Mouse (Mus musculus) hindbrain, embryonic 11.5 days (tissue): Measurements from ENCODE around the gene Nr4a2. TPM values are rescaled to one million over a fixed set of nuclear protein-coding genes. Genes with fewer than 3 reads are reported as not detected.
A peak's percentile ranks its signal among the peaks of the same experiment; 100 is the strongest.

Experiments used
- ATAC-seq: fragments of 200-750 bp; cut with Nextera tagmentation; 2 replicates; pipeline ENCODE4 v1.8.0; 2017; ENCODE audit warnings: mild to moderate bottlenecking, moderate TSS enrichment, moderate library complexity; ENCODE audit not compliant: low FRiP score
- DNase-seq: peaks from one replicate; pipeline ENCODE4 v3.0.0-alpha.2; 2015; ENCODE audit warnings: low spot score
- H3K27ac ChIP-seq: fragments of 300-500 bp; sonication (generic); 2 replicates; pipeline ENCODE4 v1.5.1; 2014; ENCODE audit warnings: mild to moderate bottlenecking, low read depth, low read length
- H3K27me3 ChIP-seq: fragments of 300-500 bp; sonication (generic); 2 replicates; pipeline ENCODE4 v1.6.1; 2014; ENCODE audit warnings: mild to moderate bottlenecking, low read length, moderate library complexity, mixed read lengths; ENCODE audit not compliant: control insufficient read depth, insufficient read depth
- H3K36me3 ChIP-seq: fragments of 300-500 bp; sonication (generic); 2 replicates; pipeline ENCODE4 v1.6.1; 2014; ENCODE audit warnings: mild to moderate bottlenecking, low read length, moderate library complexity, mixed read lengths; ENCODE audit not compliant: control insufficient read depth, insufficient read depth
- H3K4me1 ChIP-seq: fragments of 300-500 bp; sonication (generic); replicated peaks from 2 replicates; pipeline ENCODE4 v1.6.1; 2014; ENCODE audit warnings: low read length, mixed read lengths; ENCODE audit not compliant: control insufficient read depth, insufficient read depth
- H3K4me2 ChIP-seq: fragments of 300-500 bp; sonication (generic); replicated peaks from 2 replicates; pipeline ENCODE4 v1.6.1; 2014; ENCODE audit warnings: mild to moderate bottlenecking, low read depth, low read length
- H3K4me3 ChIP-seq: fragments of 300-500 bp; sonication (generic); 2 replicates; pipeline ENCODE4 v1.5.1; 2014; ENCODE audit warnings: low read depth, low read length
- H3K9ac ChIP-seq: fragments of 300-500 bp; sonication (generic); 2 replicates; pipeline ENCODE4 v1.6.1; 2014; ENCODE audit warnings: low read depth, low read length
- H3K9me3 ChIP-seq: fragments of 300-500 bp; sonication (generic); 2 replicates; pipeline ENCODE4 v1.6.1; 2016; ENCODE audit warnings: low read length; ENCODE audit not compliant: control insufficient read depth
- WGBS: fragments of 180-500 bp; shearing (Covaris S2); extraction: QIAGEN DNeasy Blood & Tissue Kit; methylation state at CpG from one replicate; pipeline ENCODE4 v1.1.7; 2014; 5-methylcytosine and 5-hydroxymethylcytosine counted together
- polyA plus RNA-seq: library from polyadenylated mRNA; unstranded; fragments of >200 nt; fragmentation: Nextera tagmentation; extraction: Ambion mirVana; gene quantifications from 2 replicates; pipeline ENCODE4 v1.2.1, GENCODE M21; 2014

Nr4a2 gene
- polyA plus RNA-seq, 1 experiment from 2014 or later = 13.9 TPM

- Histone ChIP-seq H3K4me2 (no peak overlapping the region), H3K27ac (no peak overlapping the region), H3K4me3 (no peak overlapping the region), H3K36me3 (no peaks in the 10 kb centered on the region), H3K4me1 (peaks cover 8% of the 10 kb centered on the region; the same call in 1 of the 2 replicates), H3K27me3 (peaks cover 90% of the 10 kb centered on the region), H3K9ac (no peak overlapping the region), H3K9me3 (no peaks in the 10 kb centered on the region)
- DNase-seq = no peak
- no peak for ATAC-seq
- 10% methylated on average over 7 of the region's 7 CpGs for WGBS
These were observed 15.4 kb downstream of the Nr4a2 start for GRCm38 (mm10) chr2:57108349-57108930.

GRCm38 (mm10) chr2:57105401-57105800 is 18.4 kb downstream of the Nr4a2 start:
- H3K9me3 ChIP-seq = no peaks in the 10 kb centered on the region
- no peaks in the 10 kb centered on the region for H3K36me3 ChIP-seq
- 5% methylated on average over 7 of the region's 7 CpGs for WGBS
- no peak overlapping the region for H3K27ac ChIP-seq
- no peak overlapping the region for H3K4me3 ChIP-seq
- no peak for DNase-seq
- H3K9ac ChIP-seq = no peak overlapping the region
- H3K4me2 ChIP-seq = no peak overlapping the region
- peaks cover 13% of the 10 kb centered on the region for H3K4me1 ChIP-seq
- no peak for ATAC-seq
- H3K27me3 ChIP-seq = peaks cover 91% of the 10 kb centered on the region

DNA sequence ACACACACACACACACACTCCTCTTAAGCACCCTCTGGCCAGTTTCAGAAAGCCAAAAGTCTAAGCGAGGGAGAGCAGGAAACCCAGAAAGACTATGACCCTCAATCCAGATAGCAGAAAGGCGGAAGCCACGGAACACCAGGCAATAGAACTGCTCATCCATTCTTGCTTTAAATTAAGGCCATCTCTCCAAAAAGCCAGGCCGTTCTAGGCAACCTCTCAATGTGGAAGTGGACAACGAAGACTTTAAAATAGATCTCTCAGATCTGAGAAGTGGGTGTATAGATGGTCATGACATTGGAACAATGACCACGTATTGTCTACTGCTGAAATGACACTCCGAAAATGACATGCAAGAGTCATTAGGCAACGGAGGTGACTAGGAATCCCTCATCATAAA is 19.1 kb downstream of the Nr4a2 start:
- H3K9me3 ChIP-seq = no peaks in the 10 kb centered on the region
- no peak overlapping the region for H3K27ac ChIP-seq
- H3K27me3 ChIP-seq = peaks cover 91% of the 10 kb centered on the region
- WGBS = 5% methylated on average over 8 of the region's 8 CpGs
- DNase-seq = no peak
- no peak overlapping the region for H3K4me3 ChIP-seq
- H3K4me1 ChIP-seq = peaks cover 8% of the 10 kb centered on the region
- H3K4me2 ChIP-seq = no peak overlapping the region
- ATAC-seq = no peak
- no peak overlapping the region for H3K9ac ChIP-seq
- no peaks in the 10 kb centered on the region for H3K36me3 ChIP-seq

DNA sequence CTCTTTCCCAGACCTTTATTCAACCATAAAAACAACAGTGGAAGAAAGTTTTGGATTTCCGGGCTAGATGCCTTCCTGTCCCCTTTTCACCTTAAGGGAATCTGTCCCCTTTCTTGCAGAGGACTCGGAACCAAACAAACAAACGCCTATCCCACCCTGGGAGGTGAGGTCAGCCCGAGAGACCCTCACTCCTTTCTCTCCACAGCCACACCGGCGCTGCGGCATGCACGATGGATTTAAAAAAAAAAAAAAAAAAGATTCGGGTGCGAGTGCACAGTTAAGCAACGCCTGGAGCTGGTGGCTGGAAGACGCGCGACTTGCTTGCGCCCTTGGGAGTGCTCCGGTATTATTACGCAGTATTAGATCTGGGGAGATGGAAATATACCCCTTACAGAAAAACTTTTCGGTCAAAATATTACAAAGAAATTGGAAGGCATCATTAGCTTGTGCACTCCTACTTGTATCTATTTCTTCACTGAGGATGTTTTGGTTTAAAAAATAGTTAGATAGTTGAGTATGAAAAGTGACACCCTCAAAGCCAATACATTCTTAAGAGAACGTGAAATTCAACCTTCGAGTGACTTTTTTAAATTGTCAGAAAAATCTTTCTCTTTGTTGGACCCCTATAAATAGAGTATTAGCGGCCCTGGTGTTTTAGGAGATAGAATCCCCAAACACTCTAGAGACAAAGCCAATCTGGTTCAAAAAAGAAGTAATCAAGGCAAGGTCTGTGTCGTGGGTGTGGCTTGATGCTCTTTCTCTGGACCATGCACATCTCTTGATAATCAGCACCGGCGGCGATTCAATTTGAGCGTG is 19.8 kb downstream of the Nr4a2 start:
- peak; percentile 49 for DNase-seq
- peak overlapping the region; percentile 7; the same call in 1 of the 2 replicates for H3K4me2 ChIP-seq
- no peak overlapping the region for H3K4me3 ChIP-seq

GRCm38 (mm10) chr2:57102856-57103844 is 20.7 kb downstream of the Nr4a2 start:
- Histone ChIP-seq H3K9me3 (no peaks in the 10 kb centered on the region), H3K9ac (no peak overlapping the region), H3K27me3 (peaks cover 76% of the 10 kb centered on the region), H3K4me3 (peak overlapping the region; percentile 36; the same call in 1 of the 2 replicates), H3K27ac (no peak overlapping the region), H3K36me3 (no peaks in the 10 kb centered on the region), H3K4me2 (peak overlapping the region; percentile 67), H3K4me1 (peaks cover 8% of the 10 kb centered on the region)
- ATAC-seq (0 out of 2 replicates have a peak, but pooled peaks have one; percentile 17), DNase-seq (peak; percentile 49)
- under 1% methylated on average over 34 of the region's 37 CpGs for WGBS

More for the DNA sequence above, 19.8 kb downstream of the Nr4a2 start:
- no peak for ATAC-seq
- Histone ChIP-seq H3K9me3 (no peaks in the 10 kb centered on the region), H3K4me1 (peaks cover 8% of the 10 kb centered on the region), H3K27ac (no peak overlapping the region), H3K9ac (no peak overlapping the region), H3K36me3 (no peaks in the 10 kb centered on the region), H3K27me3 (peaks cover 85% of the 10 kb centered on the region)
- WGBS = under 1% methylated on average over 26 of the region's 26 CpGs

- Histone ChIP-seq H3K4me1 (peaks cover 8% of the 10 kb centered on the region), H3K9me3 (no peaks in the 10 kb centered on the region), H3K27ac (no peak overlapping the region), H3K9ac (no peak overlapping the region), H3K4me3 (peak overlapping the region; percentile 36), H3K4me2 (peak overlapping the region; percentile 67), H3K27me3 (peaks cover 68% of the 10 kb centered on the region), H3K36me3 (no peaks in the 10 kb centered on the region)
- DNase-seq = peak; percentile 62
- ATAC-seq = peak; percentile 64
- WGBS = under 1% methylated on average over 38 of the region's 51 CpGs
These were observed 21.5 kb downstream of the Nr4a2 start for GRCm38 (mm10) chr2:57102091-57102855.

GRCm38 (mm10) chr2:57100241-57100640 is 23.6 kb downstream of the Nr4a2 start:
- peaks cover 53% of the 10 kb centered on the region for H3K27me3 ChIP-seq
- DNase-seq = no peak
- H3K4me1 ChIP-seq = peaks cover 8% of the 10 kb centered on the region
- no peak for ATAC-seq
- H3K4me3 ChIP-seq = no peak overlapping the region
- H3K9ac ChIP-seq = no peak overlapping the region
- no peak overlapping the region for H3K4me2 ChIP-seq
- no peaks in the 10 kb centered on the region for H3K36me3 ChIP-seq
- H3K27ac ChIP-seq = no peak overlapping the region
- 68% methylated on average over 3 of the region's 3 CpGs for WGBS
- no peaks in the 10 kb centered on the region for H3K9me3 ChIP-seq

GRCm38 (mm10) chr2:57072452-57072851 is 51.4 kb downstream of the Nr4a2 start:
- no peak overlapping the region for H3K4me2 ChIP-seq
- H3K4me1 ChIP-seq = no peaks in the 10 kb centered on the region
- ATAC-seq (no peak), DNase-seq (no peak)
- no peak overlapping the region for H3K27ac ChIP-seq
- H3K27me3 ChIP-seq = no peaks in the 10 kb centered on the region
- H3K4me3 ChIP-seq = no peak overlapping the region
- H3K9me3 ChIP-seq = no peaks in the 10 kb centered on the region
- 79% methylated on average over 9 of the region's 9 CpGs for WGBS
- H3K9ac ChIP-seq = no peak overlapping the region
- no peaks in the 10 kb centered on the region for H3K36me3 ChIP-seq
